Mouse (Mus musculus): ENCODE measurements around the gene Cdx2. TPM values are rescaled to one million over a fixed set of nuclear protein-coding genes. Genes with fewer than 3 reads are reported as not detected.

The Cdx2 gene
- total and polyA plus RNA-seq, 2 experiments from 2014 or later: not detected

DNA sequence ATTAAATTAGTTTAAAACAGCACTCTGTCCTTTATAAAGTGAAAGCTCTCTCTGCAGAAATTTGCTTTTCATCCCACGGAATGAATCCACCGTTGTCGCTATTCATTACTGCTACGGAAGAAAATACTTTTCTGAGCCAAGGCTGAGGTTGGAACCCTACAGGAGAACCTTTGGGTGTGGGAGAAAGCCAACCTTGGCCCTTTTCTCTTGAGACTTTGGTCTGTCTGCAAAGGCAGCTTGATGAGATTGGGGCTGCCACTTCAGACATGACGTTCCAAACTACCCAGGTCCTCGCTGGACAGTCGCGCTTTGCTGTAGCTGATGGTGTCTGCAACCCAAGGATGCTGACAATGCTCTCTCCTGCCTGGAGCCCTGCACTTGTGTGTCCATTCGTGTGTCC is 1.4 kb upstream of the Cdx2 start:
- ATAC-seq: no peak
- WGBS: 5% methylated on average over 9 of the region's 9 CpGs
- Histone ChIP-seq H3K36me3 (ENCODE audit: insufficient read depth, low read length) (no peaks in the 10 kb centered on the region), H3K4me1 (ENCODE audit: insufficient read depth, low read length) (no peaks in the 10 kb centered on the region), H3K4me2 (ENCODE audit: low read depth, low read length) (no peak overlapping the region), H3K4me3 (ENCODE audit: low read length) (no peak overlapping the region), H3K9ac (replicated peaks; ENCODE audit: low read length) (no peak overlapping the region), H3K27me3 (ENCODE audit: insufficient read depth, low read length) (peaks cover 99% of the 10 kb centered on the region), H3K27ac (no peak overlapping the region), H3K9me3 (ENCODE audit: low read length) (no peaks in the 10 kb centered on the region)
- no peak for DNase-seq (ENCODE audit: low spot score)
- no peak for TF ChIP-seq CTCF (IDR thresholded peaks at IDR 0.05; ENCODE audit: low read depth)

DNA sequence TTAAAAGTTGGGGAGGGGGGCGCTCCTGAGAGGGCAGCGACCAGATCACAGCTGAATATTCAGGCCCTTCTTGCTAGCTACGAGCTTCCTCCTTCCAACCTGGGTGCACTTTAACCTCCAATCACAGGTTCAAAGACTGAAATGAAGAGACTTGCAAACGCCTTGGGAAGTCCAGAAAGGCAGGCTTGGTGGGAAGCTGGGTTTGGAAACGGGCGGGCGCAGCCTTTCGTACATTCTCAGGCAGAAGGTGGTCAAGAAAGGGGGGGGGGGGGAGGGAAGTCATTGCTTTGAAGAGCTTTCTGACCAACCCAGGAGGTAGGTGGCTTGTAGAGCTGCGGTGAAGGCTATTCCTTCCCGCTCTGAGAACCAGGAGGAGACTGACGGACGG is 322 bp upstream of the Cdx2 start:
- DNase-seq (ENCODE audit: low spot score) (no peak), ATAC-seq (no peak)
- no peak overlapping the region for H3K4me2 ChIP-seq (ENCODE audit: low read depth, low read length)
- no peaks in the 10 kb centered on the region for H3K4me1 ChIP-seq (ENCODE audit: insufficient read depth, low read length)
- H3K9ac ChIP-seq (replicated peaks; ENCODE audit: low read length): no peak overlapping the region
- H3K9me3 ChIP-seq (ENCODE audit: low read length): no peaks in the 10 kb centered on the region
- 1% methylated on average over 12 of the region's 12 CpGs for WGBS
- peaks cover 100% of the 10 kb centered on the region for H3K27me3 ChIP-seq (ENCODE audit: insufficient read depth, low read length)
- H3K27ac ChIP-seq: no peak overlapping the region
- H3K4me3 ChIP-seq (ENCODE audit: low read length): no peak overlapping the region
- H3K36me3 ChIP-seq (ENCODE audit: insufficient read depth, low read length): no peaks in the 10 kb centered on the region
- no peak for TF ChIP-seq CTCF (IDR thresholded peaks at IDR 0.05; ENCODE audit: low read depth)

DNA sequence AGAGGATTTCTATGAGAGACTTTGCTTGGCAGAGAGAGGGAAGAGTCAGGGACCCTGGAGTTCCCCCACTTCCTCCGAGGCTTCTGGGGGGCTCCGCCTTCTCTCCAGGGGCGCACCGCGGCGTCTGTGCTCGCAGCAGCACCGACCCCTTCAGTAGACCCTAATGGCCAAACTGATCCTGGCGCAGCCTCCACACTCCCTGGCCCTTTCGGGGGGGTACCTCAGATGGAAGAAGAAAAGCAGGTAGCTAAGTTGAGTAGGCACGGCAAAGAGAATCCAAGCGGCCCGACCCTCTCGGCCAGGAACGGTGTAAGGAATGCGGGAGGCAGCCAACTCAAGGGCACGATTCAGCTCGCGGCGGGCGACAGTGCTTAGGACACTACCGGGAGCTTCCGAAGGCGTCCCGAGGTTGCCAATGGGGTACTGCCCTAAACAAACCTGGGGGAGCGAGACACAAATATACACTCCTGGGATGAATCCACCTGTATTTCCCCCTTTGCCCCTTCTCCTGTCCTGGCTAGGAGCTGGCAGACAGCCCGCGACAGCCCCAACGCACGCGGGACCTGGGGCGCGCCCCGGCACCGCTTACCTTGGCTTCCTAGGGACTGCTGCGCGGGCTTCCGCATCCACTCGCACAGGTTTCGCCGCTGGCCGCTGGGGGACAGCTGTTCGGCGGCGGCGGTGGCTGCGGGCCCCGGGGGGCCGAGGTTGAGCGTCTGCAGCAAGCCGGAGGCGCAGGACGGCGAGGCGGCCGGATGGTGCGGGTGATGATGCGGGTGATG is 1.0 kb downstream of the Cdx2 start:
- Histone ChIP-seq H3K4me3 (ENCODE audit: low read length) (peak overlapping the region; percentile 7), H3K27ac (no peak overlapping the region), H3K9ac (replicated peaks; ENCODE audit: low read length) (no peak overlapping the region), H3K9me3 (ENCODE audit: low read length) (no peaks in the 10 kb centered on the region), H3K4me1 (ENCODE audit: insufficient read depth, low read length) (no peaks in the 10 kb centered on the region), H3K36me3 (ENCODE audit: insufficient read depth, low read length) (no peaks in the 10 kb centered on the region), H3K27me3 (ENCODE audit: insufficient read depth, low read length) (peaks cover 99% of the 10 kb centered on the region), H3K4me2 (ENCODE audit: low read depth, low read length) (no peak overlapping the region)
- under 1% methylated on average over 57 of the region's 58 CpGs for WGBS
- ATAC-seq: no peak
- DNase-seq (ENCODE audit: low spot score): no peak
- TF ChIP-seq CTCF (IDR thresholded peaks at IDR 0.05; ENCODE audit: low read depth): no peak

DNA sequence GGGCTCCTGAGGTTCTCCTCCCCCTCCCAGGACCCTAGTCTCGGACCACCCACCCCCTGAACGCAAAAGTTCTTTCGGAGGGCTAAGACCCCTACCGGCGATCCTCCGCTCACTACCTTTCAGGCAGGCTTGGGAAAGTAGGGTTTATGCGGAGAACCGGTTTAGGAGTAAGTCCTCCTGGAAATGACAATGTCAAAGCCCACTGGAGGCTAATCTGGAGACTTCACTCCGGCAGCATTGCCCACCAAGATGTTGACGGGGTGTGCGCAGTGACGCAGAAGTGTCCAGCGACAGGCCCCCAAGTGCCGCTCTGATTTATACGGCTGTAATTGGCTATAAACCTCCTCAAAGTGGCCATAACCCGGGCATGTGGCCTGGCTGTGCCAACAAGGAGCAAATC is 1.9 kb downstream of the Cdx2 start:
- WGBS: 1% methylated on average over 16 of the region's 16 CpGs

DNA sequence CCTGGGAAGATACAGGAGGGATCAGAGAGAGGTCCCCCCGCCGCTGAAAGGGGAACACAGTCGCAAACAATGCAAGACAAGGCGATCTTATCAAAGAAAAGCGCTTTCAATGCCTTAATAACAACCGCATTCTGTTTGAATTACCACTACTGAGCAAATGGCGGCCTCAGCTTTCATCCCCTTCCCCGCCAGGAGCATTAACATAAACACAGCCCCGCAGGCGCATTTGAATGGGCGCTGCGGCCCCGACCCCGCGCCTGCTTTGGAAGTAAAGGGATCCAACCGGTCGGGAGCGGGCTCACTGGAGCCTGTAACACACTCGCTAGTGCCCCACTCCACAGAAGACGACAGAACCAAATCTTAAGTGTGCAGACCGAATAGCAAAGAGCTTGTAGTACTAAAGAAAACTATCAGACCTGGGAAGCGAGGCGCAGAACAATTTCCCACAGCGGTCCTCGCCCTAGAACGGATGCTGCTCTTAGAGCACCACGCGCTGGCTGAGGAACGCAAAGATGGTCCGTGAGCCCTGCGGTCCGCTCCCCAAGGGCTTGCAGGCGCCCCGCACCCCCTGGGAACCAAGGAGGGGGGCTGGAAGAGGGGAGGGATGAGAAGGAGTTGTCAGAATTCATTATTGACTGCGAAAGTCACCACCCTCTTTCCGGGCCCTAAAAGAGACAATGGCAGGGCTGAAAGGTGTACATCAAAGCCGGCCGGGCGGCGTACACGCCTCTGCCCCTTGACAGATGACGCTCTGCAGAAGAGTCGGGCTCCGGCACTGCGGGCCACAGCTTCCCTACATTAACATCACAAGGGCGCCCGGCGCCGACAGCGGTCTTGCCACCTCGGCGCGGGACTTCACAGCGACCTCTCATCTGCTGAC is 2.6 kb downstream of the Cdx2 start:
- DNase-seq (ENCODE audit: low spot score): no peak
- no peaks in the 10 kb centered on the region for H3K9me3 ChIP-seq (ENCODE audit: low read length)

More for the DNA sequence above, 1.9 kb downstream of the Cdx2 start:
- H3K4me1 ChIP-seq (ENCODE audit: insufficient read depth, low read length): no peaks in the 10 kb centered on the region
- no peak overlapping the region for H3K4me2 ChIP-seq (ENCODE audit: low read depth, low read length)
- H3K27me3 ChIP-seq (ENCODE audit: insufficient read depth, low read length): peaks cover 99% of the 10 kb centered on the region
- no peak overlapping the region for H3K4me3 ChIP-seq (ENCODE audit: low read length)
- no peak overlapping the region for H3K9ac ChIP-seq (replicated peaks; ENCODE audit: low read length)
- H3K27ac ChIP-seq: no peak overlapping the region
- ATAC-seq: no peak
- H3K36me3 ChIP-seq (ENCODE audit: insufficient read depth, low read length): no peaks in the 10 kb centered on the region
- TF ChIP-seq CTCF (IDR thresholded peaks at IDR 0.05; ENCODE audit: low read depth): no peak
- no peak for DNase-seq (ENCODE audit: low spot score)
- no peaks in the 10 kb centered on the region for H3K9me3 ChIP-seq (ENCODE audit: low read length)

DNA sequence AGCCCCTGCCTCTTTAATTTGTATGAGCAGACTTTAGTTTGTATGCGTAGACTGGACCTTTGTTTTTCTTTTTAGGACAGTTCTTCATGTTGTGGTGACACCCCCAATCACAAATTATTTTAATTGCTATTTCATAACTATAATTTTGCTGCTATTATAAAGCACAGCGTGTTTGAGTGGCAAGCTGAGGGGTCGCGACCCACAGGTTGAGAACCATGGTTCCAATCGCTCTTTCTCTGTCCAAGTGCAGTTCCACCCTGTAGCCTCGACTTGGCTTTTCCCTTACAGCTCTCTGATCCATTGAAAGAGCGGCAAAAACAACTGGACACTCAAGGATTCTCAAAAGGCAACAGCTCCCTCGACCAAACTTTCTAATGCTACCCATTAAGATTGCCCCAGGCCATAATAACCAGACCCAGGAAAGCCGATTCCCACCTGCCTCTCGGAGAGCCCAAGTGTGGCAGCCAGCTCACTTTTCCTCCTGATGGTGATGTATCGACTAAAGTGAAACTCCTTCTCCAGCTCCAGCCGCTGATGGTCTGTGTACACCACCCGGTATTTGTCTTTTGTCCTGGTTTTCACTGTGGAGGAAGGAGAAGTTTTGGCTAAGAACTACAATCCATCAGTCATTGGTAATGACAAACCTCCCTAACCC is 4.2 kb downstream of the Cdx2 start:
- WGBS: 5% methylated on average over 13 of the region's 13 CpGs
- no peaks in the 10 kb centered on the region for H3K9me3 ChIP-seq (ENCODE audit: low read length)
- TF ChIP-seq CTCF (IDR thresholded peaks at IDR 0.05; ENCODE audit: low read depth): no peak
- H3K4me2 ChIP-seq (ENCODE audit: low read depth, low read length): no peak overlapping the region
- no peaks in the 10 kb centered on the region for H3K36me3 ChIP-seq (ENCODE audit: insufficient read depth, low read length)
- H3K4me1 ChIP-seq (ENCODE audit: insufficient read depth, low read length): no peaks in the 10 kb centered on the region
- H3K9ac ChIP-seq (replicated peaks; ENCODE audit: low read length): no peak overlapping the region
- DNase-seq (ENCODE audit: low spot score) (no peak), ATAC-seq (no peak)
- no peak overlapping the region for H3K4me3 ChIP-seq (ENCODE audit: low read length)
- H3K27ac ChIP-seq: no peak overlapping the region
- H3K27me3 ChIP-seq (ENCODE audit: insufficient read depth, low read length): peaks cover 98% of the 10 kb centered on the region

More for the DNA sequence above, 2.6 kb downstream of the Cdx2 start:
- Histone ChIP-seq H3K27ac (no peak overlapping the region), H3K27me3 (ENCODE audit: insufficient read depth, low read length) (peaks cover 99% of the 10 kb centered on the region), H3K9ac (replicated peaks; ENCODE audit: low read length) (no peak overlapping the region), H3K36me3 (ENCODE audit: insufficient read depth, low read length) (no peaks in the 10 kb centered on the region), H3K4me3 (ENCODE audit: low read length) (no peak overlapping the region), H3K4me2 (ENCODE audit: low read depth, low read length) (no peak overlapping the region), H3K4me1 (ENCODE audit: insufficient read depth, low read length) (no peaks in the 10 kb centered on the region)
- under 1% methylated on average over 54 of the region's 54 CpGs for WGBS
- no peak for TF ChIP-seq CTCF (IDR thresholded peaks at IDR 0.05; ENCODE audit: low read depth)
- no peak for ATAC-seq

Measured in hindbrain, postnatal 0 days (tissue).